Mouse (Mus musculus): ENCODE data around the gene Mfsd2a. TPM values are rescaled to one million over a fixed set of nuclear protein-coding genes. Genes with fewer than 3 reads are reported as not detected.

Mfsd2a gene
- polyA plus RNA-seq, 1 experiment: 7.2 TPM

DNA sequence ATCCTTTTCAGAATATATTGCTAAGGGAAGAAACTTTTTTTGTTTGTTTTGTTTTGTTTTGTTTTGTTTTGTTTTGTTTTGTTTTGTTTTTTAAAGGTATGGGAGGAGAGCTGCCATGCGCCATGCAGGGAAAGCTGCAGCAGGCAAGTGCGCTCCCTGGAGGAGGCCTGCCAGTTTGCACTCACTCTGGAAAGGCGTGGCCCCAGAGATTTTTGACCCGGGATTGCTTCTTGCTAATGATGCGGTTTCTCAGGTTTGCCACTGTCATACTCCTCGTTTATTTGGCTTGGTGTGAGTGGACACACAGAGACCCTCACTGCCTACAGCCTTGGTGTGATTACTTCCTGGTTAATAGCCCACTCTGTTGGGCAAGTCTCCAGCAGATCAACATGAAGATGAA, 58.8 kb downstream of the Mfsd2a start:
- DNase-seq: no peak
- Histone ChIP-seq H3K4me3 (replicated peaks; ENCODE audit: extremely low read depth, low read depth, low read length) (no peak overlapping the region), H3K4me1 (ENCODE audit: control insufficient read depth, insufficient read depth, low read length) (no peaks in the 10 kb centered on the region)
- TF ChIP-seq CTCF (IDR thresholded peaks at IDR 0.05; ENCODE audit: insufficient read depth, low read length): peak; percentile 46; the same call in 1 of the 2 replicates
- TF ChIP-seq POLR2A (IDR thresholded peaks at IDR 0.05; ENCODE audit: borderline replicate concordance, extremely low read depth, low read depth, low read length): no peak
- 30% methylated on average over 6 of the region's 6 CpGs for WGBS

DNA sequence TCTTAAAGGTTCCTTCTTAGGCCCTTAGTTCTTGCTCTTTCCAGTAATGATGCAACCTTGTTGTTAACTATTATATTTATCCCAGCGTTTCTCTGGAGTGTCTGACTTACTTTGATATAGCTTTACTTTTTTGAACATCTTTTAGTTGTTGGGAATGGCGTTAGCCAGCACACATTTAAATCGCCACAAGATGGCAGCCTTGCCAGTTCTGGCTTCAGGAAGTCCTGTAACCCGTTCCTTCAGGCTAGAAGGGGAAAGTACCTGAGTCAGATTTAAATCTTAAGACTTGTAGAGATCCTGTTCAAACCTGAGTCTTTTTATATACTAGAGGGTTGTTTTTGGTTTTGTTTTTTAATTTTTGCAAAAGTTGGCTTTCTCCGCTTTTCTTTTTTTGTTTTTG, 62.7 kb downstream of the Mfsd2a start:
- peak; percentile 62 for TF ChIP-seq CTCF (IDR thresholded peaks at IDR 0.05; ENCODE audit: insufficient read depth, low read length)
- TF ChIP-seq POLR2A (IDR thresholded peaks at IDR 0.05; ENCODE audit: borderline replicate concordance, extremely low read depth, low read depth, low read length): no peak
- H3K4me3 ChIP-seq (replicated peaks; ENCODE audit: extremely low read depth, low read depth, low read length): no peak overlapping the region
- peak; percentile 46 for DNase-seq
- no peaks in the 10 kb centered on the region for H3K4me1 ChIP-seq (ENCODE audit: control insufficient read depth, insufficient read depth, low read length)
- WGBS: 14% methylated on average over 5 of the region's 5 CpGs

DNA sequence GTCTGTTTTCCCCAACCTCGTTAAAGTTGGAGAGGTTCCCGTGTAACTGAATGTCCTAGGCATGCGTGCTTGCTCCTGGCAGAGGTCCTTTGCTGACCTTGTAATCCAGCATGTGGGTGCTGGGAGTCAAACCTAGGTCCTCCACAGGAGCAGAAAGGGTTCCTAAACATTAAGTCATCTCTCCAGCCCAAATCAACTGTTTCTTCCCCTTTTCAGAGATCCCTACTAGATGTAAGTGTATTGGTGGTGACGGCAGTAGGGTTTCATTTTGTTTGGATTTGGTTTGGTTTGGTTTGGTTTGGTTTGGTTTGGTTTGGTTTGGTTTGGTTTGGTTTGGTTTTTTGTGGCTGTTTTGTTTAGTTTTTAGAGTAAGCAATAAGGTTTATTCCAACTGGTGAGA, 63.2 kb downstream of the Mfsd2a start:
- no peak for DNase-seq
- TF ChIP-seq CTCF (IDR thresholded peaks at IDR 0.05; ENCODE audit: insufficient read depth, low read length): no peak
- no peak for TF ChIP-seq POLR2A (IDR thresholded peaks at IDR 0.05; ENCODE audit: borderline replicate concordance, extremely low read depth, low read depth, low read length)
- Histone ChIP-seq H3K4me1 (ENCODE audit: control insufficient read depth, insufficient read depth, low read length) (no peaks in the 10 kb centered on the region), H3K4me3 (replicated peaks; ENCODE audit: extremely low read depth, low read depth, low read length) (no peak overlapping the region)
- 84% methylated on average over 4 of the region's 4 CpGs for WGBS

Other genes starting within 250 kb of the Mfsd2a start
- 35.2 and 43.6 TPM in 2 replicates for gene Ppt1, start 124.9 kb downstream of the Mfsd2a start, polyA plus RNA-seq (2012; rRNA removed)
- gene Cap1, start 75.1 kb downstream of the Mfsd2a start, polyA plus RNA-seq (2012; rRNA removed): 101 and 124 TPM in 2 replicates
- gene Mycl, start 34.5 kb upstream of the Mfsd2a start, polyA plus RNA-seq (2012; rRNA removed): 8.1 and 11.7 TPM in 2 replicates
- gene Trit1, start 55.4 kb upstream of the Mfsd2a start, polyA plus RNA-seq (2012; rRNA removed): 4.2 and 4.5 TPM in 2 replicates
- gene Bmp8b, start 144.0 kb upstream of the Mfsd2a start, polyA plus RNA-seq (2012; rRNA removed): 0.06 and 0.07 TPM in 2 replicates
- not detected in 2 replicates for gene Oxct2b, start 155.1 kb upstream of the Mfsd2a start, polyA plus RNA-seq (2012; rRNA removed)
- gene Ppie, start 178.8 kb upstream of the Mfsd2a start, polyA plus RNA-seq (2012; rRNA removed): 13.0 and 15.3 TPM in 2 replicates
- 2.6 and 2.8 TPM in 2 replicates for gene Hpcal4, start 222.0 kb upstream of the Mfsd2a start, polyA plus RNA-seq (2012; rRNA removed)
- 0.69 and 0.77 TPM in 2 replicates for gene Nt5c1a, start 240.3 kb upstream of the Mfsd2a start, polyA plus RNA-seq (2012; rRNA removed)

Measured in lung, adult 2 months (tissue).